Mouse (Mus musculus): ENCODE measurements around the gene Ccdc33.

DNA sequence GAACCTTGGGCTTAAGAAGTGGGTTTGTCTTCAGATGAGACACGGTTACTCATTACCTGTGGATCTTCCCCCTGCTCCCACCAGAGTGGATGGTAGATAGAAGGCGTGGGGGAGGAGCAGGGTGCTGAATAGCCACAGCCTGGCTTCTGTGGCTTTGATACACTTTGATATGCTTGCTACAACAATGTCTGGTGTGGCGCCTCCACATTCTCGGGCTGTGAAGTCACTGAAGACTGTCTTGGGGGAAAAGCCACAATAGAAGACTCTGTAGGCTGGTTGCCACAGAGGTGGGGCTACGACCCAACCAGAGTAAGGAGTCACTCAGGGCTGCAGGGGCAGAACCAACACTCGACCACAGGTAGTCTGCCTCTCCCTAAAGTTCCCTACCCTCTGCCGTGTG is 13.1 kb upstream of the Ccdc33 start:
- TF ChIP-seq CTCF (IDR thresholded peaks at IDR 0.05; ENCODE audit: insufficient read depth, low read length), result no peak
- no peak for TF ChIP-seq POLR2A (IDR thresholded peaks at IDR 0.05; ENCODE audit: borderline replicate concordance, extremely low read depth, low read depth, low read length)
